ENCODE assay signal across 11 mouse cellular contexts in genomic region chr2:104814181-104814951, GRCm38 (mm10). TPM values are rescaled to one million over a fixed set of nuclear protein-coding genes. Genes with fewer than 3 reads are reported as not detected.
A peak's percentile ranks its signal among the peaks of the same experiment; 100 is the strongest.
DNase-seq lines count a peak whose midpoint lies in the region; ATAC-seq and TF ChIP-seq lines count a peak whose summit lies in the region.
"Had no signal": no experiment of that assay in that cellular context is flagged by ENCODE, and none has a peak within 500 bp of the region (broad histone marks: within the 10 kb centered on the region; RNA-seq: fewer than 3 reads in every experiment).

No protein-coding gene starts in this region.

- no peak for TF ChIP-seq POLR2A in ES-Bruce4 (IDR thresholded peaks at IDR 0.05; ENCODE audit: insufficient read depth, low read length)

- H3K4me2 ChIP-seq in forebrain, embryonic 14.5 days (ENCODE audit: low read length), result peak overlapping the region; percentile 75

- no peak overlapping the region for H3K27ac ChIP-seq in ES-Bruce4 (ENCODE audit: insufficient read depth, low read length)
- peak overlapping the region; percentile 60 for H3K27ac ChIP-seq in forebrain, embryonic 14.5 days (ENCODE audit: low read depth, low read length)

- peak; percentile 38 to 56 for DNase-seq in cerebellum, postnatal 10 days
- no peak for DNase-seq in cerebellum, adult 11-12 months
- DNase-seq in forebrain, embryonic 14.5 days (ENCODE audit: low spot score), result peak; percentile 83
- DNase-seq in mesoderm, embryonic 11.5 days (ENCODE audit: low read depth, low spot score), result peak; percentile 6
- no peak for DNase-seq in left cerebral cortex, adult 11 months (ENCODE audit: low spot score)
- no peak for DNase-seq in kidney, postnatal 10 days
- DNase-seq in heart, postnatal 4 days, result no peak
- DNase-seq: B cell, adult 2 months had no signal

- 0 out of 2 replicates have a peak overlapping the region, but pooled peaks have one; percentile 29 for H3K9ac ChIP-seq in ES-Bruce4 (ENCODE audit: low read depth, poor library complexity, severe bottlenecking)
- peak overlapping the region; percentile 10; the same call in 1 of the 2 replicates for H3K9ac ChIP-seq in forebrain, embryonic 14.5 days (ENCODE audit: low read length)
- H3K9ac ChIP-seq: heart, embryonic 15.5 days had no signal

- no peaks in the 10 kb centered on the region for H3K36me3 ChIP-seq in ES-Bruce4 (ENCODE audit: control insufficient read depth, insufficient read depth, low read length, poor library complexity, severe bottlenecking)
- 0 out of 2 replicates have a peak, but pooled peaks cover 2% of the 10 kb centered on the region for H3K36me3 ChIP-seq in forebrain, embryonic 14.5 days (ENCODE audit: control insufficient read depth, insufficient read depth, low read length)
- H3K36me3 ChIP-seq: heart, embryonic 15.5 days had no signal

- H3K4me3 ChIP-seq in ES-Bruce4 (ENCODE audit: low read depth, low read length), result no peak overlapping the region
- peak overlapping the region; percentile 88 for H3K4me3 ChIP-seq in forebrain, embryonic 14.5 days (ENCODE audit: low read depth, low read length)

- 20% methylated on average over 5 of the region's 5 CpGs for WGBS in forebrain, embryonic 14.5 days

- H3K27me3 ChIP-seq in ES-Bruce4 (ENCODE audit: control insufficient read depth, insufficient read depth, low read length, poor library complexity, severe bottlenecking), result no peaks in the 10 kb centered on the region
- no peaks in the 10 kb centered on the region for H3K27me3 ChIP-seq in forebrain, embryonic 14.5 days (replicated peaks; ENCODE audit: control insufficient read depth, insufficient read depth, low read length)
- H3K27me3 ChIP-seq: heart, embryonic 15.5 days had no signal

- no peak for TF ChIP-seq CTCF in ES-Bruce4 (IDR thresholded peaks at IDR 0.05; ENCODE audit: low read depth, low read length)

- H3K4me1 ChIP-seq in ES-Bruce4 (ENCODE audit: control insufficient read depth, insufficient read depth, low read length), result no peaks in the 10 kb centered on the region
- H3K4me1 ChIP-seq in forebrain, embryonic 14.5 days (ENCODE audit: control insufficient read depth, insufficient read depth, low read length), result peaks cover 18% of the 10 kb centered on the region

- H3K9me3 ChIP-seq in ES-Bruce4 (replicated peaks; ENCODE audit: control insufficient read depth, insufficient read depth, low read length, poor library complexity, severe bottlenecking), result no peaks in the 10 kb centered on the region
- H3K9me3 ChIP-seq in forebrain, embryonic 14.5 days (replicated peaks; ENCODE audit: control insufficient read depth, low read length), result no peaks in the 10 kb centered on the region
- H3K9me3 ChIP-seq: heart, embryonic 15.5 days had no signal

- TF ChIP-seq EP300 in ES-Bruce4 (IDR thresholded peaks at IDR 0.05; ENCODE audit: insufficient read depth, low read depth, low read length), result no peak

- peak; percentile 11; the same call in 1 of the 2 replicates for ATAC-seq in forebrain, embryonic 14.5 days

RNA-seq across cellular contexts. Expression of gene Qser1, which starts 2.2 kb away (rescaled TPM):
- polyA plus RNA-seq in ES-Bruce4 (2011; ENCODE audit: insufficient read depth, insufficient read length, low read depth, missing spikeins), result 47.6 and 49.5 TPM in 2 replicates
- polyA plus RNA-seq in forebrain, embryonic 14.5 days (2014; fragmentation: Nextera tagmentation; extraction: Ambion mirVana), result 13.5 and 15.6 TPM in 2 replicates
- total RNA-seq in heart, postnatal 4 days (2021), result 10 to 100 TPM; 30.7 to 30.8 TPM

RNA-seq across cellular contexts. Expression of gene Prrg4, which starts 35.3 kb away (rescaled TPM):
- polyA plus RNA-seq in ES-Bruce4 (2011; ENCODE audit: insufficient read depth, insufficient read length, low read depth, missing spikeins), result 62.0 and 64.3 TPM in 2 replicates
- 0.23 TPM in 2 replicates for polyA plus RNA-seq in forebrain, embryonic 14.5 days (2014; fragmentation: Nextera tagmentation; extraction: Ambion mirVana)
- total RNA-seq in heart, postnatal 4 days (2021), result 1 to 10 TPM; 2.8 to 3.3 TPM

RNA-seq across cellular contexts. Expression of gene Ccdc73, which starts 53.2 kb away (rescaled TPM):
- polyA plus RNA-seq in ES-Bruce4 (2011; ENCODE audit: insufficient read depth, insufficient read length, low read depth, missing spikeins), result 5.9 and 10.5 TPM in 2 replicates
- 9.2 and 9.7 TPM in 2 replicates for polyA plus RNA-seq in forebrain, embryonic 14.5 days (2014; fragmentation: Nextera tagmentation; extraction: Ambion mirVana)
- total RNA-seq in heart, postnatal 4 days (2021), result 1 to 10 TPM; 3.7 to 3.8 TPM
- total RNA-seq: left cerebral cortex, postnatal 14 days had no signal

Comparison
In these comparisons a context has a peak if more than half of its experiments do, and no peak if none do; other contexts are left out.
1. DNase-seq: peak in cerebellum, postnatal 10 days (2 of 2), forebrain, embryonic 14.5 days (single experiment) and mesoderm, embryonic 11.5 days (single experiment); none in cerebellum, adult 11-12 months (single experiment), left cerebral cortex, adult 11 months (single experiment), kidney, postnatal 10 days (single experiment) and heart, postnatal 4 days (single experiment).
2. RNA of gene Prrg4, which starts 35.3 kb away (polyA plus RNA-seq): 62.0 to 64.3 TPM in ES-Bruce4; 0.23 TPM in forebrain, embryonic 14.5 days; every median in the first group is over 10 times any median in the second.